Mouse (Mus musculus) embryo, embryonic 10.5 days (tissue): ENCODE data around the gene Lrtm2.

ENCODE experiments used
- DNase-seq: peaks from one replicate; pipeline ENCODE4 v3.0.0-alpha.2; 2015; ENCODE audit warnings: low spot score

Gene Lrtm2

DNA sequence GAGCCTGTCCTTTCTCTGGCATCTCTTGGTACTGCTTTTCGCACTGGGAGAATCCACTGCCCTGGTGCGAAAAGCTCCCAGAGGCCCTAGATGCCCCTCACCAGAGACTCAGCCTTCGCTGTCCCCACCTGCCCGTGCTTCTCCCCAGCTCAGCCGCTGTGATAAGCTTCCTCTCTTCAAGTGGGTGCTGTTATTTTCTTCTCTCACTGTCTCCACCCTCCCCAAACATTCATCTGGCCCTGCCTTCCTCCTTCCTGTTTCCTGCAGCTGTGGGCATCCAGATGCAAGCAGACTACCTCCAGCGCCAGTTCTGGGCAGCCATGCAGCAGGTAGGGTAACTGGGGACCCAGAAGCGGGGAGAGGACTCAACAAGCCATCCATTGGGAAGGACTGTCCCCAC lies 5.6 kb upstream of the Lrtm2 start:
- no peak for DNase-seq

DNA sequence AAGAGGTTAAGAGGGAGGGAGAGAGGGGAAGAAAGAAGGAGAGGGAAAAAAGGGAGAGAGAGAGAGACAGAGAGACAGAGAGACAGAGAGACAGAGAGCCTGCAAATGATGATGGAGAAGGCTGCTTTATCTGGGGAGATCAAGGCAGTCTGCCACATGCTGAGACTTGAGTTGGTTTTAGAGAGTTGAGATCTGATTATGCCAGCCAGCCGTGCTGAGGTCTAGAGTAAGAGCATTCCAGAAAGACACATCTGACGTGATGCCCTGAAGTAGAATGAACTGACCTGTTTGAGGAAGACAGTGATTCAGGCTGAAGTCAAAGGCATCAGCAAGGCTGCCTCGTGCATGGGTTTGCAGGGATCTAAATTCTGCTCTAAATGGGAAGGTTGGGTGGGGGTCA lies 3.3 kb upstream of the Lrtm2 start:
- no peak for DNase-seq

- peak; percentile 69 for DNase-seq
These were observed 2.6 kb upstream of the Lrtm2 start for GRCm38 (mm10) chr6:119333202-119333601.

GRCm38 (mm10) chr6:119332111-119332510 lies 1.5 kb upstream of the Lrtm2 start:
- DNase-seq = no peak

GRCm38 (mm10) chr6:119329936-119330335 lies 630 bp downstream of the Lrtm2 start:
- no peak for DNase-seq

GRCm38 (mm10) chr6:119329215-119329714 lies 1.3 kb downstream of the Lrtm2 start:
- DNase-seq = peak; percentile 42

DNA sequence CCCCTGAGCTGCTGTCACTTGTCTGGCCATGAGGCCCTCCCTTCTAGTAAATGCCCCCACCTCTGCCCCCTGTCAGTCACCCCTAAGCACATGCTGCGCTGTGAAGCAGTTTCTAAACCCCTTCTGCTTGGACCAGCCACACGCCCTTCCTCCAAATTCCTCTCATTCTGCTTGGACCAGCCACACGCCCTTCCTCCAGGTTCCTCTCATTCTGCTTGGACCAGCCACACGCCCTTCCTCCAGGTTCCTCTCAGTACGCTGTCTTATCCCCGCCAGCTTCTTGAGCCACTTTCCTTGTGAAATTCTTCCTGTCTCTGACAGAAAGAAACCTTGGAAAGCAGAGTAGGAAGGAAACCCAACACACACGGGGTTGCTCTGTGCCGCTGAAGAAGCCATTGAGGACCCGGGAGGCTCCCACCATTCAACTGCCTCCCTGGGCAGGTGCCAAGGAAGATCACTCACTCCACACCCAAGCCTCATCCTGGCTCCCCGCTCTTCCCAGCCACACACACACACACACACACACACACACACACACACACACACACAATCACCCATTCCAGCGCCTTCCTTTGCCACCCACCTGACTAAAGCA lies 1.9 kb downstream of the Lrtm2 start:
- no peak for DNase-seq

DNA sequence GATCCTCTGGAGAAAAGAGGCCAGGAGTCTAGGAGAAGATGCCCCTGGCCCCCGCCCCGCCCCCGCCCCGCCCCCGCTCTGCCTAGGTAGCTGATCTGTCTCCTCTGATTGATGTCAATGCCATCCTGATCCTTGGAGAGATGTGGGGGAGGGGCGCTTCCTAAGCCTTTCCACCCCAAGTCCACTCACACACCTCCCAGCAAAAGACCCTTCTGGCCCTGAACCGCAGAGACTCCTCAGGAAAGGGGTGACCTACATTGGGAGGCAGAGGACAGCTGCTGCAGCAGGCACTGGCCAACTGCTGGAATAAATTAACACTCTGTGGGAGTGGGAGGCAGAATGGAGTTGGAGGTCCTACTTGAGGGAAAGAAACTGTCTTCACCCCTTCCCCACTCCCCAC lies 4.0 kb downstream of the Lrtm2 start:
- DNase-seq = no peak

GRCm38 (mm10) chr6:119325978-119326377 lies 4.6 kb downstream of the Lrtm2 start:
- DNase-seq = no peak

DNA sequence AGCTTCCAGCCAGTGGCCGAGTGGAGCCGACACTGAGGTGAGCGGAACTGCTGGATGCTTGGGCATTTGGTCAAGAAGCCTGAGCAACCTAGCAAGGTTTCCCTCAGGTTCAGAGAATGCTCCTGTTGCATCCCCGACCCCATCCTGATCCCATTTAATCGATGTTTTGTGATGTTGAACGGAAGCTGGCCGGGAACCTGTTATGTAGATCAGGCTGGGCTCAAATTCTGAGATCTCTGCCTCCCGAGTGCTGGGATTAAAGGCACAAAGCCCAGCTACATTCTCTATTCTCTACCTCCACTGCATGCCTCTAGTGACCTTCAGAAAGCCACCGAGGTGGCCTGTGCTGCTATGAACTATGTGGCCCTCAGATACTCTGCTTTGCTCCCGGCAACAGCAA lies 5.8 kb downstream of the Lrtm2 start:
- DNase-seq = no peak

GRCm38 (mm10) chr6:119321752-119322151 lies 8.8 kb downstream of the Lrtm2 start:
- no peak for DNase-seq

- DNase-seq = peak; percentile 77
These were observed 10.1 kb downstream of the Lrtm2 start for GRCm38 (mm10) chr6:119320481-119320880.

DNA sequence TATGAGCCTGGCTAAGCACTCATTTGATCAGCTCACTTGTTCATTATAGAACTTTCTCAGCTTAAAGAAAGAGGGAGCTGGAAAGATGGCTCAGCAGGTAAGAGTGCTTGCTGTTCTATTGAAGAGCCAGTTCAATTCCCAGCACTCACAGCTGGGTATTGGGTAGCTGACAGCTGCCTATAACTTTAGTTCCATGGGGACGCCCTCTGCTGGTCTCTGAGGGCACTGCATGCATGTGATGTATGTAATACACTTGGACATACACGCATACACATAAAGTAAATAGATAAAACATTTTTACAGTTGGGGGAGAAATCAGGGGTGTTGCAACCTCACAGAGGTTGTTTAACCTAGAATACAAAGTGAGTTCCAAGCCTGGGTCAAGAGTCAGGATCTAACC lies 11.2 kb downstream of the Lrtm2 start:
- DNase-seq = no peak

DNA sequence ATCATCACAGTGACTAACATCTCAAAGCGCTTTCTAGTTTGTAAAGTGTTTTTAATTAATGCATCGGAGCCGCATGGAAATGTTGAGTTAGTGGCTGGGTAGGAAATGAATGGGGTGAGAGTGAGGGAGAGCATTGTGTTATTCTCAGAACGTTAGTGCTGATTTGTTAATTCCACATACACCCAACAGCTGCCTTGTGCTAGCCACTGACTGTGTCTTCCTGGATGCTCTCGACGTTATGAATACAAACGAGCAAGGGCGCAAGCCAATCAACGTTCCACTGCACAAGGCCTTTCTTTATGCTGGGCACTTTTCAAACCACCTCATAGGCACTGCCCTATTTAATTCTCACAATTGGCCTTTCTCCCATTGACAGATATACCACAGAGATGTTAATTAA lies 11.8 kb downstream of the Lrtm2 start:
- DNase-seq = no peak

GRCm38 (mm10) chr6:119314751-119315476 lies 15.7 kb downstream of the Lrtm2 start:
- no peak for DNase-seq

DNA sequence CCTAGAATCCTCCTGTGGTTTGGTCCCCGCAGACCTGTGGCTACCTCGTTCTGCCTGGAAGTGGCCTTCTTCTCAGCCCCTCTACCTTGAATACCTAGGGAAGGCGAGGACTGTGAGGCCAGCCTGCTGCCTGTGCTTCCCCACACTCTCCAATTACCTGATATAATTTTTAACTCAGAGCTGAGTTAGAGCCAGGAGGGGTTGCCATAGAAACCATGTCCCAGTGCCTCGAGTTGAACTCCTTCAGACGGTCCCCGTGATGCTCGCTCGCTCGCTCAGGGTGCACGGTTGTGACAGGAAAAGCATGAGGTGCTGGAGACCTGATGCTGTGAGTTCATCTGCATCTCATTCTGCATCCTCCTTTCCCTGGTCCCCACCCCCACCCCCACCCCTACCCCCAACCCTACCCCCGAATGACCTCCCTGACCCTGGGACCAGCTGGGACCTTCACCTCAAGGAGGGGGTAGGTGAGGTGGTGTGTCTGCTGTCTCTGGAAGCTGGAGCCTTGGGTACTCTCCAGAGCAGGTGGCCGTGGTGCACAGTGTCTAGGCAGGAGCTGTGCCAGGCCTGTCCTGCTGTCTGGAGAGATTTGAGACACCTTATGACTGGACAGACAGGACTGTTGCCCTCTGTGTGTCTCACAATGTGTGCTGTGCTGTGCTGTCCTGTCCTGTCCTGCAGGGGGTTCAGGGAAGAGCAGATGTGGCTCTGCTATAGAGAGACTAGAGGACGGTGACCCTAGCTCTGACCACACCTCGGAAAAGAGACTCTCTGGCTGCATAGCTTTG lies 16.8 kb downstream of the Lrtm2 start:
- no peak for DNase-seq

- no peak for DNase-seq
These were observed 17.5 kb downstream of the Lrtm2 start for GRCm38 (mm10) chr6:119313096-119313495.

DNA sequence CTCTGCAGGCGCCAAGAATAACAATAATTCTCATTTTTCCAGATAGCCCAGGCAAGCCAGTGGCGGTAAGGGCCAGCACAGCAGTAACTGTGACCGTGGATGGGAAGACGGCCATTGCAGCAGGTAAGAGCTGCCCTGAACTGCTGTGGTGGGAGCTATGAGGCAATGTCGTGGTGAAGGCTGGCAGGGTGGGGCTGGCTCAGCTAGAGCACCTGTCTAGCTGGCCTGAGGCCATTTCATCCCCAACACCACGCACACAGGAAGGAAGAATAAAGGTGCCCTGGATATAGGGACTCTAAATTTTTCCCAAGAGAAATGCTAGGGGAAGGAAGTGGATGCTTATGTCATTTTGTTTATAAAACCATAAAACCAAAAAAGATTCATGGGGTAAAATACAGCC lies 18.2 kb downstream of the Lrtm2 start:
- no peak for DNase-seq

DNA sequence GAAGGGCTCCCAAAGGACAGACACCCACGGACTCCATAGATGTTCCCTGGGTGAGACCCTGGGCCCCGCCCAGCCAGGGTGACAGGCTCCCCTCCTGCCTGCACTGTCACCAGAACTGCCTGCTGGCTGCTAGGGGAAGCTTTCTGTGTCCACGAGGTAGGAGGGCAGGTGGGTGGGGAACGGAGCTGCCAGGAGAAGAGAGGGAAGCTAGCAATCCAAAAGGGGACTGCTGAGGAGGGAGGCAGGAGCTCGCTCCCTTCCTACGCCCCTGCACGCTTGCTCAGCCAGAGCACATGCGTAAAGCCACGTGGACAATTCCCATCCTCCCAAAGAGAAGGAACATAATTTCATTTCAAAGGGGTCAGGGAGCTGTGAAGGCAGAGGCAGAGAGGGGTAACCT lies 20.4 kb downstream of the Lrtm2 start:
- no peak for DNase-seq

- no peak for DNase-seq
These were observed 22.6 kb downstream of the Lrtm2 start for GRCm38 (mm10) chr6:119307867-119308413.

- no peak for DNase-seq
These were observed 27.2 kb downstream of the Lrtm2 start for GRCm38 (mm10) chr6:119303331-119303730.

DNA sequence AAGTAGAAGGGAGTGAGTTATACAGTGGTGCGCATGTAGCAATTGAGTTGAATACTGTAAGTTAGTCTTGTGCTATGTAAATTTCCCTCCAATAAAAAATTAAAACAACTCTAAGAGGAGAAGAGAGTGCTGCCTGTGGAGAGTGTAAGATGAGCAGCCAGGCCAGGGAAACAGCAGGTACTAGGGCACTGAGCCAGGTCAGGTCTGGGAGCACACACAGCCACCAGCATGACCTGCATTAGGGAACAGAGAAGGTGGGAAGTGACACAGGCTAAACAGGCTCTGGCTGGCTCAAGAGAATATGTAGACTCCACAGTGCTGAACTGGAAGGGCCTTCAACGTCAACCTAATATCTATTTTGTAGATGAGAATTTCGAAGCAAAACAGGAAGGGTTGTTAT lies 29.3 kb downstream of the Lrtm2 start:
- no peak for DNase-seq

GRCm38 (mm10) chr6:119280761-119281160 lies 49.8 kb downstream of the Lrtm2 start:
- DNase-seq = no peak
